Mouse (Mus musculus): ENCODE data around the gene Ckmt2. TPM values are rescaled to one million over a fixed set of nuclear protein-coding genes. Genes with fewer than 3 reads are reported as not detected.

Gene Ckmt2
- total and polyA plus RNA-seq, 2 experiments from 2014 or later: 0.19 TPM; not detected in 1

GRCm38 (mm10) chr13:91911652-91912051 lies 35.0 kb upstream of the Ckmt2 start:
- Histone ChIP-seq H3K27me3 (ENCODE audit: insufficient read depth, low read length) (no peaks in the 10 kb centered on the region), H3K4me1 (ENCODE audit: insufficient read depth, low read length) (peaks cover 3% of the 10 kb centered on the region; the same call in 1 of the 2 replicates), H3K27ac (no peak overlapping the region), H3K9me3 (ENCODE audit: low read length) (no peaks in the 10 kb centered on the region), H3K36me3 (ENCODE audit: insufficient read depth, low read length) (no peaks in the 10 kb centered on the region), H3K4me3 (ENCODE audit: low read length) (no peak overlapping the region), H3K4me2 (ENCODE audit: low read depth, low read length) (no peak overlapping the region), H3K9ac (replicated peaks; ENCODE audit: low read length) (no peak overlapping the region)
- TF ChIP-seq CTCF (IDR thresholded peaks at IDR 0.05; ENCODE audit: low read depth): no peak
- no peak for ATAC-seq
- DNase-seq (ENCODE audit: low spot score): no peak

DNA sequence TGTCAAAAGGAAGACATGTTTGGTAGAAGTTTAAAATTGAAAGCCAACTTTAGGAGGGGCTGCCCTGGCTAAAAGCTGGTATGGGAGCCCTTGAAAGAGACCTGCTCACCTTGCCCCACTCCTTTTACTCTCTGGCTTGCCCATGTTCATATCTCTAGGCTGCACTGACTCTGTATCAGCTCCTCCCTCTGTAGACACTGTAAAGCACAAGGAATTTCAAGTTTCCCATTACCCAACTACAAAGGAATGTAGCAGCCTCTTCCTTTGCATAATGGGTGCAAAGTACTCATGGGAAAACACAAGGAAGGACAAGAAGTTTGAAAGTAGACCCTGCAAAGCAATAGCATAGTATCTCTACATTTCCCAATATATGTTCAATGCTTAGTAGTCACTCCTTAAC lies 34.5 kb upstream of the Ckmt2 start:
- peaks cover 3% of the 10 kb centered on the region; the same call in 1 of the 2 replicates for H3K4me1 ChIP-seq (ENCODE audit: insufficient read depth, low read length)
- H3K27ac ChIP-seq: no peak overlapping the region
- no peak for TF ChIP-seq CTCF (IDR thresholded peaks at IDR 0.05; ENCODE audit: low read depth)
- no peak overlapping the region for H3K9ac ChIP-seq (replicated peaks; ENCODE audit: low read length)
- H3K4me3 ChIP-seq (ENCODE audit: low read length): no peak overlapping the region
- H3K36me3 ChIP-seq (ENCODE audit: insufficient read depth, low read length): no peaks in the 10 kb centered on the region
- ATAC-seq (no peak), DNase-seq (ENCODE audit: low spot score) (no peak)
- no peaks in the 10 kb centered on the region for H3K9me3 ChIP-seq (ENCODE audit: low read length)
- H3K4me2 ChIP-seq (ENCODE audit: low read depth, low read length): no peak overlapping the region
- no peaks in the 10 kb centered on the region for H3K27me3 ChIP-seq (ENCODE audit: insufficient read depth, low read length)

- peak; percentile 95 for TF ChIP-seq CTCF (IDR thresholded peaks at IDR 0.05; ENCODE audit: low read depth)
- H3K9ac ChIP-seq (replicated peaks; ENCODE audit: low read length): no peak overlapping the region
- ATAC-seq (peak; percentile 83), DNase-seq (ENCODE audit: low spot score) (peak; percentile 94)
- no peak overlapping the region for H3K4me3 ChIP-seq (ENCODE audit: low read length)
- H3K36me3 ChIP-seq (ENCODE audit: insufficient read depth, low read length): no peaks in the 10 kb centered on the region
- H3K27me3 ChIP-seq (ENCODE audit: insufficient read depth, low read length): no peaks in the 10 kb centered on the region
- H3K4me1 ChIP-seq (ENCODE audit: insufficient read depth, low read length): no peaks in the 10 kb centered on the region
- no peak overlapping the region for H3K27ac ChIP-seq
- 31% methylated on average over 10 of the region's 10 CpGs for WGBS
- H3K9me3 ChIP-seq (ENCODE audit: low read length): no peaks in the 10 kb centered on the region
- H3K4me2 ChIP-seq (ENCODE audit: low read depth, low read length): no peak overlapping the region
Measured at GRCm38 (mm10) chr13:91908202-91908980, 31.7 kb upstream of the Ckmt2 start.

DNA sequence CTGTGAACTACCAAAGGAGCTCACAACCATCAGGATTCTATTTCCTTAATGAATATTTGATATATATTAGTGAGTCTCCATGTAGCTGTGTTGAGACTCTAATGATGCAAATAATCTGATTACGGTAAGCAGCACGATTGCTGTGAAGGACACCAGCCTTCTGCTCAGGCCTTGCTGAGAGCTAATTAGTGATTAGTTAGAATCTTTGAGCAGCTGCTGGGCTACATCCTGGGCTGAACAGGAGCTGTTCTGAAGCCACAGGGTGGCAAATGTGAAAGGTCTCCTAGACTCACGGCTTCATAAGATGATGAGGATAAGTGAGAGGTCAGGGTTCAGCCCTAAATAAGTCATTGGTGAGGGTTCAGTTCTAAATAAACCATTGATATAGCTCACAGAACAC lies 29.7 kb upstream of the Ckmt2 start:
- H3K9ac ChIP-seq (replicated peaks; ENCODE audit: low read length): no peak overlapping the region
- H3K27me3 ChIP-seq (ENCODE audit: insufficient read depth, low read length): no peaks in the 10 kb centered on the region
- WGBS: 51% methylated on average over 3 of the region's 3 CpGs
- no peak overlapping the region for H3K4me3 ChIP-seq (ENCODE audit: low read length)
- DNase-seq (ENCODE audit: low spot score) (peak; percentile 16), ATAC-seq (peak; percentile 49)
- H3K36me3 ChIP-seq (ENCODE audit: insufficient read depth, low read length): no peaks in the 10 kb centered on the region
- TF ChIP-seq CTCF (IDR thresholded peaks at IDR 0.05; ENCODE audit: low read depth): no peak
- no peak overlapping the region for H3K4me2 ChIP-seq (ENCODE audit: low read depth, low read length)
- no peaks in the 10 kb centered on the region for H3K4me1 ChIP-seq (ENCODE audit: insufficient read depth, low read length)
- H3K9me3 ChIP-seq (ENCODE audit: low read length): no peaks in the 10 kb centered on the region
- H3K27ac ChIP-seq: no peak overlapping the region

DNA sequence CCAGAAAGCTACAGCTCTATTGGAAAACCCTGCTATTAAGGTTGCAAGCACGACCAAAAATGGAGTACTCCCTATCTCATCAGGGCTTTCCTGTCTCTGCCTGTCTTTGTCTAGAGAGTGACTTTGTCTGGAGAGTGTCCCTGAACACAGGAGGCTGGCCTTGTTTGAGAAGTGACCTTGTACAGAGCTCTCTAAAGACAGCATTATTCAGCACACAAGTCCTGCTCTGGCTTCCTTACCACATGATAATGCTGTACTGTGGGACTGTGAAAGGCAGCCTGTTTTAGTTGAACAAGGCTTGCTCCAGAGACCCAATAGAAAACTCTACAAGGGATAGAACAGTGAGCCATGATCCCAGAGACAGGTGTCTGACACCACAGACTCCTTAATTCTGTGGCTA lies 19.8 kb upstream of the Ckmt2 start:
- no peaks in the 10 kb centered on the region for H3K27me3 ChIP-seq (ENCODE audit: insufficient read depth, low read length)
- no peak overlapping the region for H3K4me3 ChIP-seq (ENCODE audit: low read length)
- WGBS: 56% methylated on average over 1 of the region's 1 CpGs
- ATAC-seq (peak; percentile 43; the same call in 1 of the 2 replicates), DNase-seq (ENCODE audit: low spot score) (no peak)
- H3K36me3 ChIP-seq (ENCODE audit: insufficient read depth, low read length): no peaks in the 10 kb centered on the region
- no peaks in the 10 kb centered on the region for H3K9me3 ChIP-seq (ENCODE audit: low read length)
- no peak overlapping the region for H3K27ac ChIP-seq
- H3K4me1 ChIP-seq (ENCODE audit: insufficient read depth, low read length): no peaks in the 10 kb centered on the region
- H3K4me2 ChIP-seq (ENCODE audit: low read depth, low read length): no peak overlapping the region
- no peak for TF ChIP-seq CTCF (IDR thresholded peaks at IDR 0.05; ENCODE audit: low read depth)
- H3K9ac ChIP-seq (replicated peaks; ENCODE audit: low read length): no peak overlapping the region

GRCm38 (mm10) chr13:91893132-91893531 lies 16.4 kb upstream of the Ckmt2 start:
- WGBS: 76% methylated on average over 6 of the region's 6 CpGs
- no peak overlapping the region for H3K4me2 ChIP-seq (ENCODE audit: low read depth, low read length)
- ATAC-seq: peak; percentile 58
- no peak overlapping the region for H3K4me3 ChIP-seq (ENCODE audit: low read length)
- H3K9me3 ChIP-seq (ENCODE audit: low read length): no peaks in the 10 kb centered on the region
- H3K36me3 ChIP-seq (ENCODE audit: insufficient read depth, low read length): no peaks in the 10 kb centered on the region
- H3K27ac ChIP-seq: no peak overlapping the region
- H3K27me3 ChIP-seq (ENCODE audit: insufficient read depth, low read length): no peaks in the 10 kb centered on the region
- H3K4me1 ChIP-seq (ENCODE audit: insufficient read depth, low read length): no peaks in the 10 kb centered on the region
- peak; percentile 73 for TF ChIP-seq CTCF (IDR thresholded peaks at IDR 0.05; ENCODE audit: low read depth)
- DNase-seq (ENCODE audit: low spot score): peak; percentile 58
- no peak overlapping the region for H3K9ac ChIP-seq (replicated peaks; ENCODE audit: low read length)

DNA sequence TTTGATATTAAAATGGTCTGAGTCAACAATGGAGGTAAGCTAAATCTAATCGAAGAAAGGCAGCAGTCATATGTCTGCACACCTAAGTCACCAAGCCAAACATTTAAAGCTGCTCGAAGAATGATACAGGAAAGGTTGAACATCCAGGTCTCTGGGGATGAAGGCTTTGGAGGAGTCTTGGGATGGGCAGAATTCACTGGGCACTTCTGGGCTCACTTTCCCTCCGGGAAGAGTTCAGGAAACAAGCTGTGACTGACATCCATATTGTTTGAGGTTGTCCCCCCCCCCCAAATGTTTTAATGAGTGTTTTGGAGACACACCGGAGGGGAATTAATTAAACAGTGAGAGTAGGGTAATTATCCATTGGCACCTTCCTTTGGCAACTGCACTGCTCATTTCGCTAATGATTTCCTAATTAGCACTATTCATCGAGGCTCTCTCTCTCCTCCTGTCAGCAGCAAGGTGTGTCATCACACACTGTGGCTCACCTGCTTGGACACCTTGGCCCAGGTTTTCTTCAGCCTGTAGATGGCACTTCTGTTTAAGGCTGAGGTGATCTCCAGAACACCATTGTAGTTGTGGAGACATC lies 13.4 kb upstream of the Ckmt2 start:
- Histone ChIP-seq H3K9me3 (ENCODE audit: low read length) (no peaks in the 10 kb centered on the region), H3K9ac (replicated peaks; ENCODE audit: low read length) (no peak overlapping the region), H3K27ac (no peak overlapping the region), H3K4me1 (ENCODE audit: insufficient read depth, low read length) (no peaks in the 10 kb centered on the region), H3K36me3 (ENCODE audit: insufficient read depth, low read length) (no peaks in the 10 kb centered on the region), H3K27me3 (ENCODE audit: insufficient read depth, low read length) (no peaks in the 10 kb centered on the region), H3K4me3 (ENCODE audit: low read length) (no peak overlapping the region), H3K4me2 (ENCODE audit: low read depth, low read length) (no peak overlapping the region)
- DNase-seq (ENCODE audit: low spot score): peak; percentile 7
- 64% methylated on average over 6 of the region's 6 CpGs for WGBS
- ATAC-seq: peak; percentile 43
- TF ChIP-seq CTCF (IDR thresholded peaks at IDR 0.05; ENCODE audit: low read depth): no peak

Measured in hindbrain, postnatal 0 days (tissue).